Mouse (Mus musculus) thymus, postnatal 0 days (tissue): Measurements from ENCODE around the gene Fasl. TPM values are rescaled to one million over a fixed set of nuclear protein-coding genes. Genes with fewer than 3 reads are reported as not detected.

Source experiments
- DNase-seq: peaks from one replicate; pipeline ENCODE4 v3.0.0-alpha.2; 2015; ENCODE audit warnings: low spot score
- polyA plus RNA-seq: library from polyadenylated mRNA; unstranded; fragments of >200 nt; fragmentation: Nextera tagmentation; extraction: Ambion mirVana; gene quantifications from 2 replicates; pipeline ENCODE4 v1.2.1, GENCODE M21; 2015

Gene Fasl
- 1.1 and 1.4 TPM in 2 replicates for polyA plus RNA-seq

DNA sequence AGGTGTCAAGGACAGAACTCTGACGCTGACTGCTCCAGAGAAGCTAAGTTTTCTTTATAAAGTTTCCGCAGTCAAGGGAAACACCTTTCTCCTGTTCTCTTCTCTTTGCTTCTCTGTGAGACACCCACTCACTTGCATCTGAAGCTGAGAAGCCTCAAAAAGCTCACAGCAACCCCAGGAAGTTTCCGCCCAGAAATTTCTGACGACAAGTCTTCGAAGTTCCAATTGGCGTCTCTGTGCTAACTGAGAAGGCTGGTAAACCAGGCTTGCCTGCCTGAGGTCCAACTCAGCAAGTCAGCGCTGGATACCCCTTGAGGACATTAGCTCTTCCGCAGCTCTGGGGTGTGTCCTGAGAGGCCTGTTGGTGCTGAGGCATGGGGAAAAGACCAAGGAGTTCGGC lies at the start of gene Fasl:
TSS of gene Fasl (minus strand) at position 157 of the 400 bp plus-strand sequence.
- peak; percentile 41 for DNase-seq

DNA sequence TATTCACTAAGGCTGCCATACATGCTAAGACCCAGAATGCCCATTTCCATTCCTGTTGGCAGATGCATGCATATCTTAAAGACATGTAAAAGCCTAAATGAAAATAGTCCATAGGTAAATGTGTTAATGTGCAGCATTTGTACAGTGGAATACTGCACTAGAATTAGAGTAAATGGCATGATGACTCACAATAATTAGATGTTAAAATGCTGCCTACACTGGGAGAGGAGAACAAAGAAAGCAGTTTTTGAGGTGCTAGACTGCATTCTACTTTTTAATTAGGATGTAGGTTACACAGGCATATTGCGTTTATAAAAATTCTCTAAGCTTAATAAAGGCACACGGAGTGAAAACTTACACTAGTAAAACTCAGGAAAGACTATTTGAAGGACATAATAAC lies 38.4 kb upstream of the Fasl start:
- no peak for DNase-seq

DNA sequence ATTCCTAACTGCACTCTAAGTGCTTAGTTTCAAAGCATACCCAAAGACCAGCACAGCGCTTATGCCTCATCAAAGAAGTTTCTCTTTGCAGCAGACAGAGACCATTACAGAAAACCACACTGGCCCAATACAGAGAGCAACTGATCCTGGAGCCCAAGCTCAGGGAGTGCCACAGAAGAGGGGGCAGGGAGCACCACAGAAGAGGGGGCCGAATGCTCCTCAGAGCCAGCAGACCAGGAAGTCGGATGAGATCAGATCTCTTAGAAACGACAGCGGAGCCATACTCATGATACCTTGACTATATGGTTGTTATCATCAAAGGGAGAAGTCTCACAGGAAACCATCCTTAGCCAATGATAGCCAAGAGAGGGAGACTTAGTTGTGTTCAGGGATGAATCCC lies 21.1 kb upstream of the Fasl start:
- DNase-seq: peak; percentile 18

DNA sequence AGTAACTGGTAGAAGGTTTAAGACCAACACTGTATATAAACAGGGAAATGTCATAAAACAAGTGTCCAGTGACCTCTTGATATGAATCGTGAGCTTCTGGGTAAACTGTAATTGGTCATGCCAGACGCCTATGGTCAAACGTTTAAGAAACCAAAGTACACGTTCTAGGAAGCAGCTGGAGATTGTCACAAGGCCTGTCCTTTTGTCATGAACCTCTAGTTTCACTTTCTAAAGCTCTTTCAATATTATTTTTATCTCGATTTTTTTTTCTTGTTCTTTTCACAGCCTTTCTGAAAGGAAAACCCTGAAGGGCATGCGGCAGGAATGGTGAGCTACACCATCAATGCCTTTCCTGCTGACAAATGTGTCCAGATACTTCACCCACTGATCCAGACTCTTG lies 20.7 kb upstream of the Fasl start:
- no peak for DNase-seq

DNA sequence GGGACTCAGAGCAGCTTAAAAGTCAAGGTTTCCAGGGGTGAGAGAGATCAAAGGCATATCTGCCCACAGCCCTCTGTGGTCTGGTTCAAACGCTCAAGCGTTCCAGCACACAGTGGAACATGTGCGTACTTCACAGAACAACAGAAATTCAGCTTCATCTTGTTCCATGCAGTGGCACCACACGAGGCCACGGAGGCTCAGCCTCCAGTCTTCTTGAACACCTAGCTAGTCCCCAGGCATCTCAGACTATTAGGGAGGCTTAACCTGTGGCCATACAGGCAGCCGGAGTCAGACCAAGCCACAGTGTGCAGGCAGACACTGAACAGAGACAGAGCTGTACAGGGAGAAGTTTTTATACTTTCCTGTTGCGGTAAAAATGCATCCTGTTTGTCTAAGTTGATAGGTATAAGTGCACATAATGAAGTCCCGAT lies 16.3 kb upstream of the Fasl start:
- DNase-seq: peak; percentile 63

DNA sequence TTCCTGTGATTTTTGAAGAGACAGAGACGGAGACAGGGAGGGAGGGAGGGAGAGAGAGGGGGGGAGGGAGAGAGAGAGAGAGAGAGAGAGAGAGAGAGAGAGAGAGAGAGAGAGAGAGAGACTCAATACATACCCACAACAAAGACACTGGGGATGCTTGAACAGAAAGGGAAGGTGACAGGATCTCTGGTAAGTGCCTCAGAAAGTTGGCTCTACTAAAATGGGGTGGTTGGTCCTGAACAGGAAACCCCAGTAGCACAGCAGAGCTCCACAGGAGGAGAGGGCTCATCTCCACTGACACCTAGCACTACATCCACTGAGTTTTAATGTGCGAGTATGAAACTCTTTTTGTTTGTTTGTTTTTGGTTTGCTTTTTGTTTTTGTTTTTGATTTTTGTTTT lies 13.0 kb upstream of the Fasl start:
- DNase-seq: peak; percentile 31

DNA sequence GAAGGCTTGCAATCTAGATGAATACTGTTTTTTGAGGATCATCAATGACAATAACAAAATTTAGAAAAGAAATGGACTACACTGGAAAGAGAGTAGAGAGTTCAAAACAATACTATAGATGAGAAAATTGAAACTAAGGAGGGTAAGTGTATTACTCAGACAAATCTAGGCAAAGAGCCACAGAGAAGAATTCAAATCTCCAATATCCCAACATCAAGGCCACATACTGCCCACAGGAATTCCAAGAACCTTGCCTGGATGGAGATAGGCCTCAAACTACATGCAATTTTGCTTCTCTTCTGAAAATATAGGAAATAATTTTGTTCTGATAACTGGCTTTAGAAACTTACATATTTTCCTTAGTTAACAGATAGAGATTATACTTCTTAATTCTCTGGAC lies 12.0 kb upstream of the Fasl start:
- DNase-seq: no peak

DNA sequence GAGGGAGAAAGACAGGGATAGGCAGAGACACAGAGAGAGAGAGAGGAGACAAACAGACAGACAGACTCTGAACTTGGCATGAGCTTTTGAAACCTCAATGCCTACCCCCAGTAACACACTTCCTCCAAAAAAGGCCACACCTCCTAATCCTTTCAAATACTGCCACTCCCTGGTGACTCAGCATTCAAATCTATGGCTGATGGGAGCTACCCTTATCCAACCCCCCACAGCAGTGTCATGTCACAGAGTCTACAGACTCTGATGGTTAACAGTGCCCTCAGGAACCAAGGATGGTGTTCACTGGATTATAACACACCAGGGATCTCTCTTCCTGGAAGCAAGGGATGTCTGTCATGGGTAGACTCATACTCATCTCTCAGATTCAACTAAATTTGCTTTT lies 11.5 kb upstream of the Fasl start:
- DNase-seq: no peak

DNA sequence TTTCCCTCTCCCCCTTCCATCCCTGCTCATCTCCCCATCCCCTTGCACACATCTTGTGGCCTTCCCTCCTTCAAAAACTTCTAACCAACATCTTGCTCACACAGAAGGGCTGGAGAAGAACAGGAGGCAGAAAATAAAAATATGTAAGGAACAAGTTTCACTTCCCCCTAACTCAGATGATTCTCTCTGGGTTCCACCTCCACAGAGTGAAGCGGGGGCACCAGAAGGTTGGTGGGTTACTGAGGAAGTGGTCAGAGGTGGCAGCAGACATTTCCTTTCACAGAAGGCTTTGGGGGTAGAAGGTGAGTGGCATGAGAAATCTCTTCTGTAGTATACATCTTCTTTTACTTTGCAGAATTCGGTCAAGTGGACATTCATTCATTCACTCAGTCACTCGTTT lies 10.6 kb upstream of the Fasl start:
- peak; percentile 58 for DNase-seq

DNA sequence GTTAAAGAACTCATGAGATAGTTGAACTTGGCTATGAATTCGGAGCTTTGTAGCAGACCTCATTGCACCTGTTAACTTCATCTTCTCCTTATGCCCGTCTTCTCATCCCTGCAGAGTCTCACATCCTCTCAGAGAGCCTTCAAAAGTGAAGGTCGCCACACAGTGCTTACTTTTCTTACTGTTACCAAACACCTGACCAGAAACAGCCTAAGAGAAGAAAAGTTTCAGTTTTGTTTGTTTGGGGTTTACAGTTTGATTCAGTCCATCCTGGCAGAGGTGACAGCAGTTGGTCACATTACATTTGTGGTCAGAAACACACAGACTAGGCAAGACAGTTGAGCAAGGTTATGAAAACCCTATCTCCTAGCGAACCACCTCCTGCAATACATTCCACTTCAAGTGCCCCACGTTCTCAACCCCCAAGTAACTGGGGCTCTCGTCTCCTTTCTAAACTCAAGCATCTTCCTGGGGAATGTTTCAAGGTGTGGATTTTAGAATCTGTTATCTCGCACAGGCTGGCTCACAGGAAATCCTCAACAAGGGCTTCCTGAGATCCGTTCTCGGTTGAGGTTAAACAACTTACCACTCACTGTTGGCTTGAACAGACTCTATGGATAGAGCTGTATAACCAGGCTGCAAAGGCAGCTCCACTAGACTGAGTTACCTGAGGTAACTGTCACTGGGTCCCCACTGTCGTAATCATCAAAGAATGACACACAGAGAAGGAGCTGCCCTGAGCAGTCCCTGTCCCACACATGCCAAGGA lies 6.3 kb upstream of the Fasl start:
- DNase-seq: peak; percentile 12

DNA sequence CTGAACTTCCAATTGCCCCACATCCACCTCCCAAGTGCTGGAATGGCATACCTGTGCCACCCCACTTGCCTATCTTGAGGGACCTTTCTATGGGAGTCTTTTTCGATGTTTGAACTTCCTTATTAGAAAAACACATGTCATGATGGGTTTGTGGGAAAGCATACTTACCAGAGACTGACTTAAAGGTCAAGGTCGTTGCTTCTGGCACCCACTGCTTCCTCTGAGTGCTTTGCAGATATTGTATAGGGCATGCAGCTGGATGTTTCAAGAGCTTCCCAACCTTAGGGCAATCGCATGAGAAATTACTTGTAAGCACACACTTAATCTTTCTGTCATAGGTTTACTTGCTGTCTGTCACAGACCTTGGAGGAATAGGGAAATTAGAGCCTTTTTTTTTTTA lies 5.0 kb upstream of the Fasl start:
- DNase-seq: no peak

DNA sequence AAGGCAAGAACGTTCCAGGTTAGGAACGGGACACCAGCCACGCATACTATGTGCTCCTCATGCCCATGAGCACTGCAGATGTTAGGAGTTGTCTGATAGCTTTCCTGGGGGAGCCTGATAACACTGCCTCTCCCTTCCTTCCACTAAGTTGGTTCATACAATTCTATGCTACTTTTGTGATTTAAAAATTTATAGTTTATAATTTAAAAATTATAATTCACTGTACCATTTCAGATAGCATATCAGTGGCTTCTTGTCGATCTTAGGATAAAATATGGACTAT lies 4.3 kb upstream of the Fasl start:
- no peak for DNase-seq

DNA sequence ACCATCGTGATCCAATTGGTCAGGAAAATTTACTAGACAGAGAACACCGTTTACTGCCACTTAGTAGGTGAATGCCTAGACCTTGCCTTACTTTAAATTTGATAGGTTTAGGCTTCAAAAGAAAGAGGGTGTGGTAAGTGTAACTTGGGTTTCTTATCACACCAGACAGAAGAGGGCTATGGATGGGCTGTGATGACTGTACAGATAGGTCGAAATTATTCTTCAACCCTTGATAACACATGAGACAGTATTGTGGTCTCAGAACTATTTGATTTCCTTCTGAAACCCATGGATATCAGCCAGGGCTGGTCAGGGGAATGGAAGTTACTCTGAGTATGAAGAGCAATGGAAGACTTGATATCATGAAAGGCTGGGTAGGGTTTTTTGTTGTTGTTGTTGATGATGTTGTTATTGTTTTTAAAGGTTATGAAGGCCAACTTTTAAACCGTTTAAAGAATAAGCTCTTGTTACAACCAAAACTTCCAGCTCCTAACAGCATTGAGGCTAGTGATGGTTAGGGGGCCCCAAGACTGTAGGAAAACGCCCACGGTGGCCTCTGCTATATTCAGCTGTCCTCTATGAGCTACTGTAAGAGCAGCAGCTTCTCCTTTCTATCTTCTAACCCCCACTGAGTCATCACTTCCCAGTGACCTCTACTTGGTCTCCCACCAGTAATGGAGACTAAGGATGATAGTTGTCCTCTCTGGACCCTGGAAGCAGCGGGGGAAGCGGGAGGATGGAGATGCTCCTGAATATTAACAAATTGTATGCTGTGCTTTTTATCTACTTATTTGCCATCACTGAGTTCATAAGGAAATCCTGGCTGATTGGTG lies 3.8 kb upstream of the Fasl start:
- DNase-seq: no peak

DNA sequence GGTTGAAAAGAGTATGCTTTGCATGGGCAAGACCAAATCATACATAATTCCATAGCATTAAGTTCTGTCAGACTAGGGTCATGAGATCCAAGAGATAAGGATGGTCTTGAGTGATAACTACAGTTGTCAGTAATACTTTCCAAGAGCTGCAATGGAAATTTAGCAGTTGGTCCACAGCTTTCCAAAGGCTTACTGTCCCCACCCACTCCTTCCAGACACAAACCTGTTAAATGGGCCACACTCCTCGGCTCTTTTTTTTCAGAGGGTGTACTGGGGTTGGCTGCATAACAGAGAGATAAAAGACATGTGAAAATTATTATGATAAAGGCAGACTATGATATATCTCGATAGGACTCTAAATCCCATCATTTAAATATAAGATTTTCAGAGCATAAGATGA lies 5.6 kb downstream of the Fasl start:
- no peak for DNase-seq

DNA sequence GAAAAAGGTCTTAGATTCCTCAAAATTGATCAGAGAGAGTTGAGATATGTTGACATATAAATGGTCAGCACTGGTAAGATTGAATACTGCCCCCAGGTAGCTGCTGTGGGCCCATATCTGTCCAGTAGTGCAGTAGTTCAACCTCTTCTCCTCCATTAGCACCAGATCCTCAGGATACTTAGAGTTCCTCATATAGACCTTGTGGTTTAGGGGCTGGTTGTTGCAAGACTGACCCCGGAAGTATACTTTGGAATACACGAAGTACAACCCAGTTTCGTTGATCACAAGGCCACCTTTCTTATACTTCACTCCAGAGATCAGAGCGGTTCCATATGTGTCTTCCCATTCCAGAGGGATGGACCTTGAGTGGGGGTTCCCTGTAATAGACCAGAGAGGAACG lies 6.7 kb downstream of the Fasl start:
- DNase-seq: no peak

DNA sequence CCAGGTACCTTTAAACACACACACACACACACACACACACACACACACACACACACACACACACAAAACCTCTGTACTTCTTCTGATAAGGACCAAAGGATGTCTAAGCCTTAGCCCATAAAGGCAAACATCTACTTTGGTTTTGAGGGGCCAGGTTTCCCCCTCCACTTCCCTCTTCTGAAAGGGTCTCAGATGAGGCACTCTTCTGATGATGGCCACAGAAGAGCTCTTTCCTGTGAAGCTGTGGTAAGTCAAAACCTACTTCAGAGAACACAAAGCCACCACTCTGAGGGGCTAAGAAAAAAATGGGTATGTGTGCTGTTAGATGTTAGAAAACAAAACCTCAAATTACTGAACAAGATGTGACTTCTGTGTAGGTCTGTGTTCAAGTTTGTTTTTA lies 9.2 kb downstream of the Fasl start:
- DNase-seq: peak; percentile 66

DNA sequence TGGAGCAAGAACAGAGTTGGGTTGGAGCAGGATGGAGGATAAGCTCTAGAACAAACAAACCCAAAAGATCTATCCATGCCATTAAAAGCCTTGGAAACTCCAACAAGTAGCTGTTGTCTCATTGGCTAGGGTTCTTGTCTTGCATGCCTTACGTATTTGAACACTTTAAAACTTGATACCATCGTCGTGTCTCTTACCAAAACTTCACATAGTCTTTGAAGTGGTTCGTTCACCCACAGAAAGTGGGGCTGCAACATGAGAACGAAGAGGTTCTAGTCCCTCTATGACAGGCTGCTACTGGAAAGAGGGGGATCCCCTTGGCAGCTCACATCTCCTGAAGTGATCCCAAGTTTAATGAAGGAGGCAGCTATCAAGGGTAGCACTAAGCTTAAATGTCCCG lies 13.1 kb downstream of the Fasl start:
- DNase-seq: peak; percentile 38

DNA sequence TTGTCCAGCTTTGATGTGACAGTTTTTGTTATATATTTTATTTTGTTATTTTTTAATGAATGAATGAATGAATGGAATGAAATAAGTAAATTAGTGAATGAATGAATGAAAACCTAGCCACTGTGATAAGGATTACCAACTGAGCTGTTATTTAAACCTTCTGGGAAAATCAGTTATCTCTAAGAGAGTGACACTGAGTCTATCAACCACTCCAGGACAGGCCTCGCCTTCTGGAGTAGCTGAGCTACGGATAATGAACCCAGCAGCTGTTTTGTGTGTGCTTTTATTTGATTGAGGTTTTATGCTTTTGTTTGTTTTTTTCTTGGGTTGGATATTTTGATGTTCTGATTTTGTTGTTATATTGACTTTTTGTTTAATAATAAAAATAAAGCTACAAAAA lies 17.0 kb downstream of the Fasl start:
- DNase-seq: no peak

DNA sequence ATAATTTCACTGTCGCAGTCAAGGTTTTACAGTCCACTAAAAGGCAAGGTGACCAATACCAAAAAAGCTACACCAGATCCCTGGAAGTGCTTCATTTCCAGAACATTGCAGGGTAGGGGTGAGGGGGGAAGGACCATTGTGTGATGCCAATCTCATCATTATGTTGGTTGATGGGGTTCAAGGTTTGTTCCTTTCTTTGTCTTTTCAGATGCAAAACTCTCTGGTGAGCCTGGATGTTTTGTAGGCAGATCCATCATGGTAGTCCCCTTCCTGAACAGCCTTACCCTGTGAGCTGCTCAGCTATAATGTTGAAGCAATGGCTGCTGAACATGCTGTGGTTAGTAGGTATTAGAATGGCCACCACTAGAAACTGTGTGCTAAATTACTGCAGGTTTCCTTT lies 19.0 kb downstream of the Fasl start:
- no peak for DNase-seq

DNA sequence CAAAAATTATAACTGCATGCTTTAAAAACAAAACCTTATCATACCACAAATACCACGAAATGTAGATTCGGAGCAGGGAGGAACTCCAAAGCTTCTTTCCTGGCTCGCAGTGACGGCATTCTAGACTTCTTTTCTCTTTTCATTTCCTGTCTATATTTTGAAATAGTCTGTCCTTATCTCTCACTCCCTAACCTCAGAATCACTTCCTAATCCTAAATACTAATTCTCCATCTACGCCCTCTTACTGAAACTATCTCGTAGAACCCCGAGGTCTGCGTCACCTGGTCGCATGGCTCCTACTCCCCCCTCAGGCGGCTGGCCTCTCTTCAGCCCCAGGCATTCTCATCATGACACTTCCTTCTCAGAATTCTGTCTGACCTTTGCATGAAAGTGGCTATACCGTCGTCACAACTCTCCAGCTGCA lies 21.2 kb downstream of the Fasl start:
- peak; percentile 33 for DNase-seq

DNA sequence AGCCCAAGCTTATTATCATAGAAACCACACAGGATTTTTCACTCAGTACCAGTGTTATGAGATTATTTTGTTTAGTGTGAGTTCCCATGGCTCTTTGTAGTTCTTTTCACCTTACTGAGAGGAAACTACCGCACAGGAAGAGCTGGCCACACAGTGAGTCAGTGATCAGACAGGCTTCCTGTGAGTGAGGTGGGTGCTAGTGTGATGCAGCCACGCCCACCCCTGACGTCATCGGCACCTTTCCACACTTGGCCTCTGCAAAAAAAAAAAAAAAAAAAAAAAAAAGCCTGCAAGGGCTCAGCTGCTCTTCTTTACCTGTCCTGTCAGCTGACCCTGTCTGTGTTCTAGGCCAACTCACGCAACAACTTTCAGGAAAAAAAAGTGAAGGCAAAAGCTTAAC lies 21.6 kb downstream of the Fasl start:
- DNase-seq: peak; percentile 91

DNA sequence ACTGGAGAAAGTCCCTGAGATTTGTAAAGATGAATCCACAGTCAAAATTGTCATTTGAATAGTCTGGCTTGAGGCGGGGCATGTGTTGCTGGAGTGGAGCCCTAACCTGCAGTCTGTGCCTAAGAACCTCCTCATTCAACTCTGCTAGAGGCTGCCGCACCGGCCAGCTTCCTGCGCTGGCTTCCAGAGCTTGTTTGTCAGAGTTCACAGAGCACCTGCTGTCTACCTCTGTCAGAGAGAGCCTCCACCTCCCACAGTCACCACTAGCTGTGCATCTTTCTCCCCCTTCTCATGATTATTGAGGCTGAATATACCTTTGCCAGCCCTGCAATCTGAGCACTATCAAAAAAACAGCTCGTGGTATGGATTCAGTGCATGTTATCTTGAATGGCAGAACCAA lies 22.4 kb downstream of the Fasl start:
- DNase-seq: peak; percentile 77

DNA sequence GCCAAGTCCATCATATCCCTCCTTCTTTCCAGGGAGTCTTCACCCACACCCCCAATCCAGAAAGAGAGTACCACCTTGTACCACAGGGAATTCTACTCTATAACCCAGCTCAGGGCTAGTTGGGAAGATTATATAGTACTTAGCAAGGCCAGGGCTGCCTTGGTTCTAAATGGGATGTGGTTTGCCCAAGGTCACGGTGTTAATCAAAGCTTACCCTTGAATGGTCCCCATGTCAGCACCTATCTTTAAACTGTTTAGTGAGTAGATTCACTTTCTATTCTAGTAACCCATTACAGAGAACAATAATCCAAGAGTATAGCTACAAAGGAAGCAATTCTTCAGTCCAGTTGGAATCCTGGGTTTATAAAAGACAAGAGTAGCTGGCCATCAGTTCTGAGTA lies 23.3 kb downstream of the Fasl start:
- no peak for DNase-seq
